Mouse (Mus musculus) subcutaneous adipose tissue, adult 2 months (tissue): ENCODE results near the gene Svip. TPM values are rescaled to one million over a fixed set of nuclear protein-coding genes. Genes with fewer than 3 reads are reported as not detected.

Experiments used
- polyA plus RNA-seq: library from polyadenylated mRNA; depleted of rRNA; stranded (reverse); fragments of >200 nt; gene quantifications from 2 replicates; pipeline ENCODE4 v1.2.3, GENCODE M21; 2012; ENCODE audit warnings: low replicate concordance; rRNA removed

Svip gene
- polyA plus RNA-seq: 4.1 and 6.4 TPM in 2 replicates

GRCm38 (mm10) chr7:52005511-52006295 lies at the start of gene Svip:
Gene Svip, minus strand, starts transcription at chr7:52006018.

GRCm38 (mm10) chr7:52015628-52016027 lies 9.8 kb upstream of the Svip start, which contains the start of gene 1700015G11Rik:
Gene 1700015G11Rik, minus strand, starts transcription at chr7:52015728.

Other genes with a start within 250 kb of the Svip start
- 2.6 and 4.6 TPM in 2 replicates for gene Gas2, start 144.0 kb downstream of the Svip start, polyA plus RNA-seq
- 2.6 and 12.5 TPM in 2 replicates for gene Fancf, start 143.8 kb downstream of the Svip start, polyA plus RNA-seq
- gene 1700015G11Rik, start 9.7 kb upstream of the Svip start, polyA plus RNA-seq: not detected in 2 replicates